Mouse (Mus musculus) cerebellum, postnatal 36 days (tissue): ENCODE data around the gene Ypel5.

ENCODE experiments used
- DNase-seq, 2 experiments: peaks; one replicate each; pipeline ENCODE4 v3.0.0; 2021 to 2022; ENCODE audit warnings: mixed read lengths in 2 of 2

Gene Ypel5

GRCm38 (mm10) chr17:72836158-72837115 is at the start of gene Ypel5:
Ypel5 (plus strand) TSS chr17:72836453.
- DNase-seq = peak; percentile 96 to 99

GRCm38 (mm10) chr17:72787886-72788436 is 48.3 kb upstream of the Ypel5 start:
- DNase-seq = no peak

DNA sequence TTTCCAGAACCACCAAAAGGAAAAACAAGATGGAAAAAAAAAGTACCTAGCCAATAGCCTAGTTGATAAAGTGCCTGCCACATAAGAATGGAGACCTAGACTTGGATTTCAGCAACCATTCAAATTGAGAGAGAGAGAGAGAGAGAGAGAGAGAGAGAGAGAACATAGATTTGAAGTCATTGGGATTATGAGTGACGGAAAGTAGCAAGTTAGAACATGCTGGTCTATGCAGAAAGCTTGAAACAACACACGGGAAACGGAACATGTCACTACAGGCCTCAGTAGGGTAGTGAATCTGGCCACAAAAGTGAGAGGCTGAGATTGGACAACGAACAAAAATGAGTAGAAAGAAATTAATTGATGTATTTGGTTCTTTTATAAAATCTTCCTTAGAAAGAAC is 43.0 kb upstream of the Ypel5 start:
- no peak for DNase-seq

DNA sequence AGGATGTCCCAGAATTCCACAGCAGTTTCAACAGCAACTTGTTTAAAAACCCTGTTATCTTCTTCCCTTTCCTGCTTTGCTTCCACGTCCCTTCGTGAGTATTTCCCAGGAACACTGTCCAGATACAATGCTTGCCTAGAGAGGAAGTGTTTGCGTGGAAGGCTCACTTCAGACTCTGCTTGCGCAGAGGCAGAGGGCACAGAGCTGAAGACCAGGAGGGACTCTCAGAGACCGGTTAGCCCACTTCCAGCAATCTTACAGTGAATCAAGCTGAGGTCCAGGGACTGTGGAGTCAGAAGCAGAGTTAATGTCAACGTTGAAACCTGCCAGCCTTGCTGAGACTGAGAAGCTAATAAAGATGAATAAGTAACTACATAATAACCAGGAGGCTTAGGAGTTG is 41.6 kb upstream of the Ypel5 start:
- no peak for DNase-seq

DNA sequence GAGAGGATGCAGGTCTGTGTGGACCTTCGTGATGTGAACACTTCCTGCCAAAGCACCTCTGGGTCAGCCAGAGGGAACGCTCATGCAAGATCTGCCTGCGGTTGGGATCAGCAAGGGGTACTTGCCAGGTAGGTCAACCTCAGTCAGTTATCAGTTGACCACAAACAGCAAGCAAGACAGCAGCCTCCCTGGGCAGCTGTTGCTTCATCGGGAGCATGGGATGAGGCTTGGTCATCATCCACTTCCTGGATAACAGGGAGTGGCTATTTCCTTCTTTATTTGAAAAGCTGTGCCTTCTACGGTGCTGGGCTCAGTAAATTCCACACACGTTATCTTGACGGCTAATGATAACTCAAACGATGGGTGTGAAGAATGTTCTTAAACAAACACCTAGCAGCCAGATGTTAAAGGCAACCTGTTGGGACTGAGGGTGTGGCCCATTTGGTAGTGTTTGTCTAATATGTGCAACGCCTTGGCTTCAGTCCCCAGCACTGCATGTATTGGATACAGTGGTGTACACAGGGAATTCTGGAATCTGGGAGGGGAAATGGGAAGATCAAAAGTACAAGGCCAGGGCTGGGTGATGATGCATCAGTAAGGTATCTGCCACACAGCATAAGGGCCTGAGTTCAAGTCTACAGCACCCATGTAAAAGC is 40.7 kb upstream of the Ypel5 start:
- no peak for DNase-seq

DNA sequence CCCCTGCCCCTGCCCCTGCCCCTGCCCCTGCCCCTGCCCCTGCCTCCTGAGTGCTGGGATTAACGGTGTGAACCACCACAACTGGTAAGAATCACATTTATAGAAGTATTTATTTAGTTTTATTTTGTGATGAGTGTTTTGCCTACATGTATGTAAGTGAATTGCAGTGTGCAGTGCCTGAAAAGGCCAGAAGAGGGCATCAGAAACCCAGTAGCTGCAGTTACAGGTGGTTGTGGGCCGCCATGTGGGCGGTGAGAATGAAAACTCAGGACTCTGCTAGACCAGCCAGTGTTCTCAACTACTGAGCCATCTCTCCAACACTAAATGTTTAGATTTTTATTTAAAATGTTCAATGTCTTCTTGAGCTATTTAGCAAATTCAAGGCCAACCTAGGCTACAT is 39.7 kb upstream of the Ypel5 start:
- no peak for DNase-seq

GRCm38 (mm10) chr17:72797867-72798266 is 38.4 kb upstream of the Ypel5 start:
- peak in 1 of 2 experiments; percentile 50 for DNase-seq

GRCm38 (mm10) chr17:72809942-72810654 is 26.2 kb upstream of the Ypel5 start:
- DNase-seq = no peak

GRCm38 (mm10) chr17:72813419-72814315 is 22.6 kb upstream of the Ypel5 start:
- peak; percentile 50 to 58 for DNase-seq

DNA sequence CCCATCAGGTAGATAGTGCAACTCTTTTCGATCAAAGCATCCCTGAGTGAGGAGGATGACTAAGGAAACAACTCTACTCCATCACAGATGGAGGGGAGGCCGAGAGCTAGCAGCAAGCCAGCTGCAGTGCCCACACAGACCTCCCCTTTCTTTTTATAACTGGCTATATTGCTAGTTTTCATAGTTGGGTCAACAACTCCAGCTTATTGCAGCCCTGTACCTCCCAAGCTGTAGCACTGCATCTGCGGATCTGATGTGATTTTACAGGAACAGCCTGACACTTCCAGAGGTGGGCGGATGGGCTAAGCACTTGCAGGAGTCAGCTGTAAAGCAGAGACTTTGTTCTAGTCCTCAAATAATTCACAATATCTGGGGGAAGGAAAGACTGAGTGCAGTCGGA is 18.7 kb upstream of the Ypel5 start:
- no peak for DNase-seq

- no peak for DNase-seq
Measured at GRCm38 (mm10) chr17:72819714-72820113, 16.5 kb upstream of the Ypel5 start.

GRCm38 (mm10) chr17:72820425-72820824 is 15.8 kb upstream of the Ypel5 start:
- DNase-seq = no peak

DNA sequence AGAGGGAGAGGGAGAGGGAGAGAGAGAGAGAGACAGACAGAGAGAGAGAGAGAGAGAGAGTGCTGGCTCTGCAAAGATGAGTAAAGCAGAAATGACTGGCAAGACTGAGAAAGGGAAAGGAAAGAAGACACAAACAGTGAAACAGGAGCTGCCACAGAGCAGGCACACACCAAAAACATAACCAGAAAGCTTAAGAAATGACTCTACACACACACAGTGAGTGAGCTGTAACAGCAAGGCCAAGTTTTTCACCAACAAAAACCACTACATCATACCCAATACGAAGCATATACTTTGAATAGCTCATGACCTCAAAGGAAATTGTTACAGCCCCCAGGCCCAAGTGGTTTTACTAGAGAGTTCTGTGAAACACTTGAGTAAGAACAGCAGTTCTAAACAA is 14.3 kb upstream of the Ypel5 start:
- DNase-seq = no peak

DNA sequence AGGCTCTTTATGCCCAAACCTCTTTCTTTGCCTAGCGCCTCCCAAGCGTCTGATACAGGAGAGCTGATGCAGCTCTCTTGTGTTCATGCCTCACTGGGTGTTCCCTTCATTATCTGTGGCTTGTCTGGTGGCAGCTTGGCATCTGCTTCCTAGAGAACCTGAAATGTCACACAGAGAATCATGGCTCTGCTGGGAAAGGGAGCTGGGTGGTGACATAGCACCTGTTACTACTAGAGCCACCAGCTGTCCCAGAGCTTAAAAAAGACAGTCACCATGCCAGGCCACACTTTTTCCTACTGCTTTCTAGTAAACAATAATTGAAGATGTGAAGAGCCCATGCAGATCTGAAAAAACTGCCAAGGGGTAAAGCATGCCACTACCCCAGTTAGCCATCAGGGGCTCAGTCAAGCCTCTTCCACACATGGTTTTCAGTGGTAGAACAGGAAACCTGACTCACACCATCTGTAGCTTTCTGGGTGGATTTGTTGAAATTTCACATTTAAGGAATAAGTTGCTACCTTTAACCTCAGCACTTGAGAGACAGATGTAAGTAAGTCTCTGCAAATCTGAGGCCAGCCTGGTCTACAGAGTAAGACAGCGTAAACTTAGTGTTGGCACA is 9.2 kb upstream of the Ypel5 start:
- DNase-seq = no peak

DNA sequence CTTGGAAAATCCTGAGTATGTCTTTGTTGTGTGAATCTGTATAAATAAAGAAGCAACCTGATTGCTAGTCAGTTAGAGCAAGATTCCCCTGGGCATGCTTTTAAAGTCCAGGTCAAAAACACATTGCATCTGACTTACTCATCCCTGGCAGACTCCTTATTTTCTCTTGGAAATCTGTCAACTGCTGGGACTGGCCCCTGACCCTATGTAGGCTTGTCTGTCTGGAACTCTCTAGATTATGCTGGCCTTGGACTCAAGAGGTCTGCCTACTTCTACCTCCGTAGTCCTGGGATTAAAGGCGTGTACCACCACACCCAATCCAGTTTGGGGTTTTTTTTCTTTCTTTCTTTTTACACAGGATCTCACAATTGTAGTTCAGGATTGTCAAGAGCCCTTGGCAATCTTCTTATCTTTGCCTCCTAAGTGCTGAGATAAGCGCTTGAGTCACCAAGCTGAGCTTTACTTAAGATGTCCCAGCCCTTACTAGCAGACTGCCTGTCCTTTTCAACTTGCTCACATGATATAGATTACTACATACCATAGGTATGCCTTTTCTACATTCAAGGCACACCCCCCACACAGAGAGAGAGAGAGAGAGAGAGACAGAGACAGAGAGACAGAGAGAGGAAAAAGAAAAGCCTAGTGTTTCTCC is 8.1 kb upstream of the Ypel5 start:
- DNase-seq = no peak

DNA sequence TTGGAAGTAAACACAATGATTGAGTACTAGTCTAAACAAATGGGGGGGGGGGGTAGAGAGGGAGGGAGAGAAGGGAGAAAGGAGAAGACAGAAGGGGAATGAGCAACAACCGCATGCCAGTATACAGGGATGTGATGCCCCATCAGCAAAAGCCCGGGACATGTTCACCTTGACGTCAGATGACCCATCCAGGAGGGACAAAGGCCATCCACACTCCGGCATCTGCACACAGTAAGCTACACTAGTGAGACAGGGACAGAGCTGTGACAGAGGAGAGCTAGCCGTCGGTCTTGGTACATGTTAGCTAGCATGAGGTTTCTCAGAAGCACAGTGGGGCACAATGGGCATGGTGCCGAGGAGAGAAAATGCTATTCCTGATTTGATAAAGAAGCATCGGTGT is 7.6 kb upstream of the Ypel5 start:
- DNase-seq = no peak

DNA sequence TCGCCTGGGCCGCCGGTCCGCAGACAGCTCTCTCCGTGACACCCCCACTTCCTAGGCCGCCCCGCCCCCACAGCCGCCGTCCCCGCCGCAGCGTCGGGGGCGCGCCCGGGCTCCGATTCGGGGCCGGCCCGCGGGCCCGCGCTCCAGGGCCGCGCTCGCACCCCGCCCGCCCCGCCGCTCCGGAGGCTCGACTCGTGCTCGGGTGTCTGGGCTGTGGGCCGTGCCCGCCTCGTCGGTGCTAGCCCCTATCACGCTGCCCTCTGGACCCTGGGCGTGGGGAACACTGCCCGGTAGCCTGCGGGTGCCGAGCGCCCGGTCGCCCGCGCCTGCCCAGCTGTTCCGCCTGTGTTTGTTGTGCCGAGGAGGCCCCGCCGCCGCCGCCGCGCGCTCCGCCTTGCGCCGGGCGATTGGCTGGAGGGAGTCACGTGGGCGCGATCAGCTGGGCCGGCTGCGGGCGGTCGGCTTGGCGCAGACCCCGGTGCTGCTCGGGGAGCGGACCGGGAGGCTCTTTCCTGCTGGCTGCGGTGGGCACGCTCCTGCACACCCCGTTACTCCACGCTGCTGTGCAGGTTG is 973 bp downstream of the Ypel5 start:
- DNase-seq = peak; percentile 91 to 93

GRCm38 (mm10) chr17:72837824-72838474 is 1.7 kb downstream of the Ypel5 start:
- DNase-seq = no peak

GRCm38 (mm10) chr17:72839000-72839399 is 2.7 kb downstream of the Ypel5 start:
- no peak for DNase-seq

DNA sequence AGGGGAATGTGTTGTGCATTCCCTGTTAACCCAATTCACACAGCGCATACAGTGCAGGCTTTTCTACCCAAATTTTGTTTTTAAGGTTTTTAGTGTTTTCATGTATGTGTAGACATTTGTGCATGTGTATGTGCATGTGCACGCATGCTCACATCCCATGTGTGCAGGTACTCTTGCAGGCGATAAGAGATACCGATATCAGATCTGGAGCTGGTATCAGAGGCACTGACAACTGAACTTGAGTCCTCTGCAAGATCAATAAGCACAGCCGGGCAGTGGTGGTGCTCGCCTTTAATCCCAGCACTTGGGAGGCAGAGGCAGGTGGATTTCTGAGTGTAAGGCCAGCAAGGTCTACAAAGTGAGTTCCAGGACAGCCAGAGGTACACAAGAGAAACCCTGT is 8.1 kb downstream of the Ypel5 start:
- DNase-seq = no peak
